Mouse (Mus musculus) lung, adult 2 months (tissue): ENCODE measurements around the gene Dbndd1.

ENCODE experiments used
- CTCF ChIP-seq: fragments of 200-500 bp; IDR thresholded peaks from 2 replicates; pipeline ENCODE4 v1.5.1; 2011; ENCODE audit warnings: mild to moderate bottlenecking, low read length, control low read depth; ENCODE audit not compliant: insufficient read depth
- POLR2A ChIP-seq: fragments of 200-500 bp; IDR thresholded peaks from 2 replicates; pipeline ENCODE4 v1.6.1; 2011; ENCODE audit warnings: low read depth, mild to moderate bottlenecking, control low read depth, low read length, borderline replicate concordance; ENCODE audit errors: extremely low read depth

GRCm38 (mm10) chr8:123497699-123498098, 17.6 kb downstream of the Dbndd1 start:
- TF ChIP-seq CTCF (no peak), POLR2A (no peak)
